Comparison of ENCODE assay signal across 8 mouse cellular contexts in the genomic region with DNA sequence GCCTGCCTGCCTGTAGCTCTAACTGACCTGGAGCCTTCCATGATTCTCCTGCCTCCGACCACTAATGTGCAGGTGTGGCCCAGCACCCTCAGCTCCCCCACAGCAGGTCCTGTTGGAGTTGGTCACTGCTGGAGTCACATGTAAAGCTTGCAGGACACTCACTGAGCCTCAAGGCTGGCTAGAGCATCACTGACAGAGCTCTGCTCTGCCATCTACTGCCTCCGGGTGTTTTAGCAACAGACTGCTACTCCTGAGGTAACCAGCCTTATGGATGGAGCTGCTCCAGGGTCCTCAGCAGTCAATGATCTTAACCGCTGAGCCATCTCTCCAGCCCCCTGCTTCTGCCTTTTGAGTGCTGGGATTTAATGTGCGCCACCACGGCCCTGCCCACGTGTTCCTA. TPM values are rescaled to one million over a fixed set of nuclear protein-coding genes. Genes with fewer than 3 reads are reported as not detected.
DNase-seq lines count a peak whose midpoint lies in the region; ATAC-seq and TF ChIP-seq lines count a peak whose summit lies in the region.

No protein-coding gene starts in this region.

- intact Hi-C loops in heart, adult 2 months (cut with DNase I) = no loop called here
- intact Hi-C loops in heart, postnatal 36 days (cut with DNase I) = no loop called here

- H3K4me3 ChIP-seq in heart, adult 2 months = no peak overlapping the region
- no peak overlapping the region for H3K4me3 ChIP-seq in lung, embryonic 14.5 days (ENCODE audit: low read depth, low read length)
- no peak overlapping the region for H3K4me3 ChIP-seq in embryonic facial prominence, embryonic 11.5 days (ENCODE audit: low read depth, low read length)
- no peak overlapping the region for H3K4me3 ChIP-seq in midbrain, embryonic 15.5 days

- no peak overlapping the region for H3K4me2 ChIP-seq in lung, embryonic 14.5 days
- H3K4me2 ChIP-seq in embryonic facial prominence, embryonic 11.5 days (ENCODE audit: low read depth, low read length) = no peak overlapping the region
- no peak overlapping the region for H3K4me2 ChIP-seq in midbrain, embryonic 15.5 days

- H3K9me3 ChIP-seq in lung, embryonic 14.5 days (ENCODE audit: low read depth, low read length) = no peaks in the 10 kb centered on the region
- no peaks in the 10 kb centered on the region for H3K9me3 ChIP-seq in embryonic facial prominence, embryonic 11.5 days (replicated peaks; ENCODE audit: control insufficient read depth, low read length)
- no peaks in the 10 kb centered on the region for H3K9me3 ChIP-seq in midbrain, embryonic 15.5 days

- no peak for TF ChIP-seq EP300 in heart, adult 2 months (IDR thresholded peaks at IDR 0.05; ENCODE audit: insufficient read depth, low read depth, low read length)

- H3K36me3 ChIP-seq in heart, adult 2 months (ENCODE audit: control insufficient read depth, insufficient read depth, low read length) = no peaks in the 10 kb centered on the region
- H3K36me3 ChIP-seq in lung, embryonic 14.5 days (ENCODE audit: insufficient read depth) = no peaks in the 10 kb centered on the region
- H3K36me3 ChIP-seq in embryonic facial prominence, embryonic 11.5 days (replicated peaks; ENCODE audit: control insufficient read depth, insufficient read depth, low read depth, low read length) = no peaks in the 10 kb centered on the region
- no peaks in the 10 kb centered on the region for H3K36me3 ChIP-seq in midbrain, embryonic 15.5 days (replicated peaks)

- DNase-seq in heart, adult 2 months = no peak
- DNase-seq in heart, postnatal 36 days = no peak
- DNase-seq in lung, embryonic 14.5 days = peak; percentile 42
- DNase-seq in lung, postnatal 25 days (ENCODE audit: low spot score) = no peak
- peak; percentile 49 for DNase-seq in embryonic facial prominence, embryonic 11.5 days (ENCODE audit: low spot score)
- no peak for DNase-seq in frontal cortex, postnatal 14 days (ENCODE audit: low spot score in 2 of 2)
- DNase-seq in cerebellum, postnatal 4 days (ENCODE audit: low spot score in 2 of 2) = no peak

- H3K4me1 ChIP-seq in heart, adult 2 months (ENCODE audit: control insufficient read depth, insufficient read depth, low read length) = peaks cover 8% of the 10 kb centered on the region
- peaks cover 4% of the 10 kb centered on the region; the same call in 1 of the 2 replicates for H3K4me1 ChIP-seq in lung, embryonic 14.5 days (ENCODE audit: insufficient read depth)
- H3K4me1 ChIP-seq in embryonic facial prominence, embryonic 11.5 days (ENCODE audit: control insufficient read depth, insufficient read depth, low read length) = peaks cover 4% of the 10 kb centered on the region; the same call in 1 of the 2 replicates
- H3K4me1 ChIP-seq in midbrain, embryonic 15.5 days = peaks cover 46% of the 10 kb centered on the region

- no peak overlapping the region for H3K27ac ChIP-seq in heart, adult 2 months
- H3K27ac ChIP-seq in lung, embryonic 14.5 days (ENCODE audit: low read depth) = no peak overlapping the region
- no peak overlapping the region for H3K27ac ChIP-seq in embryonic facial prominence, embryonic 11.5 days (replicated peaks; ENCODE audit: low read depth, low read length)
- peak overlapping the region; percentile 27 for H3K27ac ChIP-seq in midbrain, embryonic 15.5 days

- H3K9ac ChIP-seq in heart, adult 2 months (ENCODE audit: low read depth, low read length) = no peak overlapping the region
- no peak overlapping the region for H3K9ac ChIP-seq in lung, embryonic 14.5 days
- H3K9ac ChIP-seq in embryonic facial prominence, embryonic 11.5 days (replicated peaks; ENCODE audit: low read length) = no peak overlapping the region
- no peak overlapping the region for H3K9ac ChIP-seq in midbrain, embryonic 15.5 days

- H3K79me2 ChIP-seq in heart, adult 2 months (replicated peaks; ENCODE audit: control insufficient read depth, insufficient read depth, low read length) = no peaks in the 10 kb centered on the region

- 46% methylated on average over 6 of the region's 6 CpGs for WGBS in heart, adult 2 months
- WGBS in lung, embryonic 14.5 days = 31% methylated on average over 6 of the region's 6 CpGs
- 27% methylated on average over 6 of the region's 6 CpGs for WGBS in embryonic facial prominence, embryonic 11.5 days
- WGBS in midbrain, embryonic 15.5 days = 25% methylated on average over 6 of the region's 6 CpGs

- ATAC-seq in lung, embryonic 14.5 days (ENCODE audit: insufficient read depth) = no peak
- no peak for ATAC-seq in embryonic facial prominence, embryonic 11.5 days (replicated peaks; ENCODE audit: insufficient number of reproducible peaks, low FRiP score, low TSS enrichment, low read depth)
- ATAC-seq in midbrain, embryonic 15.5 days (replicated peaks) = no peak

- no peaks in the 10 kb centered on the region for H3K27me3 ChIP-seq in heart, adult 2 months (ENCODE audit: control insufficient read depth, insufficient read depth, low read length)
- no peaks in the 10 kb centered on the region for H3K27me3 ChIP-seq in lung, embryonic 14.5 days (ENCODE audit: insufficient read depth, low read length)
- H3K27me3 ChIP-seq in embryonic facial prominence, embryonic 11.5 days (ENCODE audit: control insufficient read depth, insufficient read depth, low read length) = no peaks in the 10 kb centered on the region
- H3K27me3 ChIP-seq in midbrain, embryonic 15.5 days (replicated peaks) = no peaks in the 10 kb centered on the region

- TF ChIP-seq CTCF in heart, adult 2 months (IDR thresholded peaks at IDR 0.05) = peak; percentile 55
- peak; percentile 38 for TF ChIP-seq CTCF in lung, embryonic 14.5 days (IDR thresholded peaks at IDR 0.05; ENCODE audit: low read depth)

- no peak for TF ChIP-seq POLR2A in heart, adult 2 months (IDR thresholded peaks at IDR 0.05; ENCODE audit: insufficient read depth, low read depth, low read length)

RNA-seq across cellular contexts. Expression of a gene that starts 8.4 kb away (rescaled TPM):
- total RNA-seq in heart, adult 2 months (2021) = 100 to 1,000 TPM in 1 of 2 experiments, 10 to 100 TPM in 1; 99.4 to 116 TPM
- polyA plus RNA-seq in heart, adult 2 months (2012; rRNA removed) = 58.5 and 61.6 TPM in 2 replicates
- 100 to 1,000 TPM; 110 to 142 TPM for total RNA-seq in heart, postnatal 36 days (2021)
- polyA plus RNA-seq in lung, embryonic 14.5 days (2014; fragmentation: Nextera tagmentation; extraction: Ambion mirVana) = 5.3 and 5.4 TPM in 2 replicates
- 6.0 and 7.3 TPM in 2 replicates for polyA plus RNA-seq in embryonic facial prominence, embryonic 11.5 days (2014; fragmentation: Nextera tagmentation; extraction: Ambion mirVana)
- 4.2 and 5.4 TPM in 2 replicates for polyA plus RNA-seq in midbrain, embryonic 15.5 days (2015; fragmentation: Nextera tagmentation; extraction: Ambion mirVana)

RNA-seq across cellular contexts. Expression of a gene that starts 31.4 kb away (rescaled TPM):
- 100 to 1,000 TPM; 258 to 289 TPM for total RNA-seq in heart, adult 2 months (2021)
- polyA plus RNA-seq in heart, adult 2 months (2012; rRNA removed) = 27.8 and 36.6 TPM in 2 replicates
- 100 to 1,000 TPM; 270 to 286 TPM for total RNA-seq in heart, postnatal 36 days (2021)
- polyA plus RNA-seq in lung, embryonic 14.5 days (2014; fragmentation: Nextera tagmentation; extraction: Ambion mirVana) = 78.4 and 80.1 TPM in 2 replicates
- polyA plus RNA-seq in embryonic facial prominence, embryonic 11.5 days (2014; fragmentation: Nextera tagmentation; extraction: Ambion mirVana) = 84.3 and 85.7 TPM in 2 replicates
- 83.3 and 86.6 TPM in 2 replicates for polyA plus RNA-seq in midbrain, embryonic 15.5 days (2015; fragmentation: Nextera tagmentation; extraction: Ambion mirVana)

RNA-seq across cellular contexts. Expression of a gene that starts 55.8 kb away (rescaled TPM):
- 1 to 10 TPM; 1.1 to 3.8 TPM for total RNA-seq in heart, adult 2 months (2021)
- polyA plus RNA-seq in heart, adult 2 months (2012; rRNA removed) = 26.2 and 30.1 TPM in 2 replicates
- 1 to 10 TPM; 1.9 to 2.9 TPM for total RNA-seq in heart, postnatal 36 days (2021)
- 0.41 TPM in 1 of 2 replicates, not detected in the other for polyA plus RNA-seq in lung, embryonic 14.5 days (2014; fragmentation: Nextera tagmentation; extraction: Ambion mirVana)
- polyA plus RNA-seq in embryonic facial prominence, embryonic 11.5 days (2014; fragmentation: Nextera tagmentation; extraction: Ambion mirVana) = 0.79 and 0.91 TPM in 2 replicates
- polyA plus RNA-seq in midbrain, embryonic 15.5 days (2015; fragmentation: Nextera tagmentation; extraction: Ambion mirVana) = 4.6 and 6.4 TPM in 2 replicates

Comparison
In these comparisons a context has a peak if more than half of its experiments do, and no peak if none do; other contexts are left out.
1. DNase-seq: peak in lung, embryonic 14.5 days (single experiment) and embryonic facial prominence, embryonic 11.5 days (single experiment); none in heart, adult 2 months (0 of 2), heart, postnatal 36 days (0 of 2), lung, postnatal 25 days (single experiment), frontal cortex, postnatal 14 days (0 of 2) and cerebellum, postnatal 4 days (0 of 2).